Mouse (Mus musculus) cerebellum, postnatal 36 days (tissue): Measurements from ENCODE around the gene Acbd6.

ENCODE experiments used
- DNase-seq, 2 experiments: peaks; one replicate each; pipeline ENCODE4 v3.0.0; 2021 to 2022; ENCODE audit warnings: mixed read lengths in 2 of 2

Acbd6 gene

DNA sequence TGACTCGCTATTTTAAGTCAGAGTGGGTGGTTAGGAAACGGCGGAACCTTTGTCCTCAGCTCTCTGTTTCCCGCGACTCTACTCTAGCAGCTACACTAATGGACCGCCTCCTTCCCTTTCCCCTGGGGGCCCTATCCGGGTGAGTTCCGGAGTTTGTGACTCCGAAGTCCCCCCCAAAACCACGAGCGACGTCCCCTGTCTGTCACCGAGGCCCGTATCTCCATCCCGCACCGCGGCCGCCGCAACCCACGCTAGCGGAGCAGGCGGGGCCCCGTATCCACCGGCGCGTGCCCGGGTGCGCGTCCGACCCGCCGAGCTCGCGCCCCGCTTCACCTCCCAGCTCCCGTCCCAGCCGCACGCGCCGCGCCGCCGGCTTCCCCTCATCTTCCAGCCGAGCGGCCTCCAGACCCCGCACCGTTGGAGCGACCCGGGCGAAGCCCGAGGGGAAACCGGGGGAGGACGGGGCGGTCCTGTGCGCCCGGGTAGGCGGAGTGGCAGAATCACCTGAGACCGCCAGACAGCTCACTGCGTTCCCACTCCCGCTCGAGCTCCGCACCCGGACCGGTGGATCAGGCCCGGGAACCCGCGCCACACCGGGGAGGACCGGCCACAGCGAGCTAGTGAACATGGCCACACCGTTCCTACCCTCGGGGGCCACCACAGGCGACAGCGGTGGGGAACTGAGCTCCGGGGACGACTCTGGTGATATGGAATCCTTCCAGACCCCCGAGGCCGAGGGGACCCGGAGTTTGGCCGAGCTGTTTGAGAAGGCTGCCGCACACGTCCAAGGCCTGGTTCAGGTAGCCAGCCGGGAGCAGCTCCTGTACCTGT is at the start of gene Acbd6:
TSS of gene Acbd6 (plus strand) at position 109 of the 831 bp plus-strand sequence.
- peak; percentile 82 to 83 for DNase-seq

- no peak for DNase-seq
Measured at GRCm38 (mm10) chr1:155510263-155510662, 47.7 kb upstream of the Acbd6 start.

- DNase-seq, result peak; percentile 49 to 60
Measured at GRCm38 (mm10) chr1:155515866-155516265, 42.1 kb upstream of the Acbd6 start.

DNA sequence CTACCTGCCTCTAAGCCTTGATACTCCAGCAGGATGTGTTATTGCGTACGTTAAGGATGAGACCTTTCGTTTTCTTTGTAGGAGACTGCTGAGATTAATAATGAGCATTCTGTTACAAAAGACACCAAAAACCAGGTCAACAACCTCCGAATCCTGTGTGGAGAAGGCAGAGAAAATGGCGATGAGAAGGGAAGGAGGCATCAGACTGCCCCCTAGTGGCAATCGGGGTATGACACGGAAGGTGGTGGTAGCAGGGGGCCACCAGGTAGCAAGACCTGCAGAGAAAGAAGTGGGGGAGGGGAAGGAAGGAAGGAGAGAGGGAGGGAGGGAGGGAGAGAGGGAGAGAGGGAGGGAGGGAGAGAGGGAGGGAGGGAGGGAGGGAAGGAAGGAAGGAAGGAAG is 41.3 kb upstream of the Acbd6 start:
- DNase-seq, result peak; percentile 74

- no peak for DNase-seq
Measured at GRCm38 (mm10) chr1:155517060-155517459, 40.9 kb upstream of the Acbd6 start.

DNA sequence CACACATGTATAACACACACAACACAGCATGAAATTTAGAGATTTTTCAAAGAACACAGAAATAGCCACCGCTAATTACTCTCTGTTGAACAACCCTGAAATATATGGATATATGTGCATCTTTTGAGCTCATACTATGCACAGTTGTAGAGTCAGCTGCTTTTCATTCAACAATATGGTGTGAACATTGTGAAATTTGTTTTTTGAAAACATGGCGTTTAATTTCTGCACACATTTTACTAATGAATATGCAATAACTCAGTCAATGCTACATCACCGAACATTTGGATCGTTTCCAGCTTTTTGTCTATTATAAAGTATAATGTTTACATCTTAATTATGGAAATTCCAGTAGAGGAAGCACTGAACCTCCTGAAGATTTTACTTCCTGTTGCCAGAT is 37.6 kb upstream of the Acbd6 start:
- DNase-seq, result no peak

DNA sequence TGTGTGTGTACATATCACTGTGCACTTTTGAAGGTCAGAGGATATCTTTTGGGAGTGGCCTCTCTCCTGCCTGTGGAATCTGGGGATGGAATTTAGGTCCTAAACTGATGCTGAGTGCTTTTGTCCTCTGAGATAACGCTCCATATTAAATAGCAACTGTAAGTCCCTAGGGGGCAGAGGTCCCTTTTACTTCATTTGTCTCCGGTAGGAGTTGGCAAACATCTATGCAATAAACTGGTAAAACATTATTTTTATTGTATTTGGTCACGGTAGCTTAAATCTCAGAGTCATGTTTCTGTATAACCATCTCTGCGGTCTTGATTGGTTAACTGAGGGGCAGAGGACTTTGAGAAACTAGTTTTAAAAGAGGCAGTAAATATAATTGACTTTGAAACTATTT is 35.4 kb upstream of the Acbd6 start:
- no peak for DNase-seq

DNA sequence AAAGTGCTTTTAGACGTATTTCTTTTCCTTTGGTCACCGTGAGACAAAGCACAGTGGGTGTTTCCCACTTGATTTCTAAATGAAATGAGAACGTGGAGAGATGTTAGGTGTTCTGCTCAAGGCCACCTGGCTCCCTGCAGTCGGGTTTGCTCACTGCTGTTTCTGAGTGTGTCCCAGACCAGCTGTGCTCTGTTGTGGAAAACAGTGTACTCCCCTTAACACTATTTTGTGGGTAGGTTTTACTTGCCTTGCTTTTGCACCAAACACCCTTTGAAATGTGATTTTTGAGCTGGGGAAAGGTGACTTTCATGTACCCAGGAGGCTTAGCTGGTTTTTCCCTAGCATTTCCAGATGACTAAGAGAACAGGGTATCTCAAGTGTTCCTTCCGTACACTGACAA is 31.7 kb upstream of the Acbd6 start:
- no peak for DNase-seq

DNA sequence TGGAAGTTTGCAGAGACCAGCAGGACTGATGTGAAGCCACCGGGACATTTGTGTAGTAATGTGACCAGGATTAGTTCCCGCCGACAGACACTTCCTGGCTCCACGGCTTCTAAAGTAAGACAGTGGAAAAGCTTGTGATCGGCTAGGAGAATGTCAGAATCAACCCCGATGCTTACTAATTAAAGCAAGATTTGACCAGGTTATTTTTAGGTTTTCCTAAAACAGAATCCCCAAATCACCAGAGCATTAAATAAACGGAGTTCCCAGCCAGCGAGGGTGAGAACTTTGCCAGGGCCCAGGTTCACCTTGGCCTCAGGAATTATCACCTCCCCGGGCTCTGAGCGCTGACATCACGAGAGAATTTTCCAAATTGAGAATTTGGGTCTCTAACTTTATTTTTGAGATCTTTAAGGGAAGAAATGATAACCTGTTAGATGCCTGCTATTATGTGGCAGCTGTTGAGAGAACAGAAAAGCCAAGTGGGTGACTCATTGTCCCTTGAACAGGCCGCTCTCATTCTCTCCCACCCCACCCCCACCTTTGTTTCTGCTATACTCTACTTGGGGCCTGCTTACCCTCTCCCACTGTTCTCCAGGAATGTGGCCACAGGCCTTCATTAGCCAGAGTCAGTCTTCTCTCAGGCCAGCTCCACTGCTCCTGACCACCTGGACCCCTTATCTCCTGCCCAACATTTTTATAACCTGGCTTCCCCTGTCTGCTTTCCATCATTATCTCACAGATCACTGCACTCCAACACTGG is 30.7 kb upstream of the Acbd6 start:
- no peak for DNase-seq

GRCm38 (mm10) chr1:155527787-155528158 is 30.1 kb upstream of the Acbd6 start:
- DNase-seq, result no peak

DNA sequence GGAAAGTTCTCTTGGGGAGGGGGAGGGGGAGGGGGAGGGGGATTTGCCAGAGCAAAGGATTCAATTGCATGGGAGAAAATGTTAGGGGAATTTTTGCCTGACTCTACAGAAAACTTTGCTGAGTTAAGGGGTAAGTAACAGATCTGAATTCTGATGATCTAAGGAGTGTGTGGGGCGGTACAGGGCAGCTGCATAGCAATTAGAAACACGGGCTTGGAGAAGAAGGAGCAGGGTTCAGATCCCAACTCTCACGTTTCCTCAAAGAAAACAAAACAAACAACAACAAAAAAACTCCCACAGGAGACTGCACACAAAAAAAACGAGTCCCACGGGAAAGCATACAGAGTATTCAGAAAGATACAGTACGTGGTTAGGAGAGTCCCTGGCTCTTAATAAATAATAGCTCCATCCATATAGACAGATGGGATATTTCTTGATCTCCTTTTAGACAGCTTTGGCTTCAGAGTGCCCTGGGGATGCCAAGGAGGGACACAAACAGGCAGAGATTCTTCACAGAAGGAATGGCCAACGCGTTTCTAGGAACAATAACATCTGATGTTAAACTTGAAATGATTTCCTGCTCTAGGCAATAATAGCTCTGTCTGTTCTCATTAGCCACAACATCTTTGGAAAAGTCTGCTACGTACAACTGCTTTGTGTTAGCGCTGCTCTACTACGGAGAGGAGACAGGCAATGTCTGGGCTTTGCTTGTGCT is 29.4 kb upstream of the Acbd6 start:
- no peak for DNase-seq

DNA sequence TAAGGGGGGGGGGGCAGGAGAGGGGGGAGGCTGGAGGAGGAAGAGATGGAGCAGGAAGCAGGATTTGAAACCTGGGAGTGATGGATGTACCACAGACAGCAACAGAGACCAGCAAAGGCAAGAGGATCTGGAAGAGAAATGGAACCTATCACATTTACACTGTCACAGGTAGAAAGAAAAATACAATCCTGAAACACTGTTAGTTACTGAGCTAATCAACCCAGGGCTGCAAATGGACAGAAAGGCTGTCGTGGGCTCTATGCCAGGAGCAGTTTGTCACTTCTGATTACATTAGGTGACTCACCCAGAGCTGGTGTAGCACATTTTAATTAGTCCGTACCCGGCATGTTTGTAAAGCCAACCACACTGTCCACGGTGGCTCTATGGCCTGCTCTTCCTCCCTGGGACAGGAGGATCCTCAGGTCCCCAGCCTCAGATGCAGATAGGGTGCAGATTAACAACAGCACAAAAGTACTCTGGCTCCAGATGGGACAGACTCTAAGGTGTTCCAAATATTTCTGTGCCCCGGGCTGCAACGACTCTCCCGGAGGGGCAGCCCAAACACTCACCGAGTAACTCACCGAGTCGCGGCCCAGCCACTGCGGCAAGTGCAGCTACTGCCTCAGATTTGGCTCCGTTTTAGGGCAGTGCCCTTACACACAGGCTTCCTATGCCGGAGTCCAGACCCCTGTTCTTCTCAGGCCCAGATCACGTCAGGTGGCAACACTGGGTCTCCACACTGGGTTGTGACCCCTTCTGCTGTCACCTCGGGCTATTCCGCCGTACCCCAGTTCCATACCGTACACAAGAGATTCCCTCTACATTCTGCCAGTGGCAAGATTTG is 28.6 kb upstream of the Acbd6 start:
- peak; percentile 20 to 31 for DNase-seq

GRCm38 (mm10) chr1:155530561-155531457 is 27.1 kb upstream of the Acbd6 start:
- no peak for DNase-seq

- no peak for DNase-seq
Measured at GRCm38 (mm10) chr1:155532396-155532795, 25.5 kb upstream of the Acbd6 start.

- DNase-seq, result no peak
Measured at GRCm38 (mm10) chr1:155532833-155533688, 24.9 kb upstream of the Acbd6 start.

DNA sequence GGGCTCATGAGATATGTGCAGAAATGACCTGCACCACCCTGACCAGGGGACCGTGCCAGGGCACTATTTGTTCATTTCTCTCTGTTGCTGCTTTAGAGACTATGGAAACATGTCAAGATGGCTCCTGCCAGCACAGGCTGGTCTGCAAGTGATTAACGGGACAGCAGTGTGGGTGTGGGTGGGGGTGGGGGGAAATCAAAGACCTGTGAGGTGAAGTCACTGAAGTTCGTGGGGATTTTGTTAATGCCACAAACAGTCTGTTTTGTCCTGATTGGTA is 24.3 kb upstream of the Acbd6 start:
- no peak for DNase-seq

DNA sequence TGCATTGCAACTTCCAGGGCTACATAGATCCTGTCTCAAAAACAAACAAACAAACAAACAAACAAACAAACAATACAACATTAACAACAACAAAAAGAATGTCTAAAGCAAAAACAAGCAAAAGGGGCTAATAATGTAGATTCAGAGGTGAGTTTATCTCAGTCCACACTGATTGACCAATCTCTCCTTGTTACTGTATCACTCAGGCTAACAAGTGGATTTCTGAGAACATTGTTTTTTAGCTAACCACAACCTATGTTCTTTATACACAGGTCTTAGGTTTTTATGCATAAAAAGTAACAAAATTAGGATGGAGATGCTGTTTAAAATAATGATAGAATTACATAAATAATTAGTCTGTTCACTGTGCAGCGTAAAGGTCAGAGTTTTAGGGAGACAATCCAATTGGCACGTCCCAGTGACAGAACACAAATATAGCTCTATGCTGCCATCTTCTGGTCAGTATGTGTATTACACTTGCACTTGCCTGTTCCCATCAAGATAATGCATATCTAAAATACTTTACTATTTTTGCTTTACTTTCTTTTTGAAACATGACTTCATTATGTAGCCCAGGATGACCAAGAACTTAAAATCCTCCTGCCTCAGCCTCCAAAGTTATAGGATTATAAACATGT is 20.8 kb upstream of the Acbd6 start:
- DNase-seq, result peak in 1 of 2 experiments; percentile 66

- DNase-seq, result no peak
Measured at GRCm38 (mm10) chr1:155538006-155538405, 19.9 kb upstream of the Acbd6 start.

DNA sequence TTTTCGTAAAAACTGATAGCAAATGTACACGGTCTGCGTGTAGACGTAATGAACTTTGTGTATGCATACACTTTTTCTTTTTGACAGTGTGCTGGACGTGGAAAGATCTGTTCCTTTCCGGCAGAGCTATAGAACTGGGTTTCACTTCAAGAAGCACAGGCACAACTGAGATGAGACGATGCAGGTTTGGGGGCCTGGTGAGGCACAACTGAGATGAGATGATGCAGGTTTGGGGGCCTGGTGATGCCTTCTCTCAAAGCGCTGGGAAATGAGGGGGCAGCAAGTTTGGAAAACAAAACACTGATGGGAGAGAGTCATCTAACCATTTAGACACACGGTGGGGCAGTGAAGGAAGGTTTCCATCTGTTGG is 293 bp upstream of the Acbd6 start:
- no peak for DNase-seq

DNA sequence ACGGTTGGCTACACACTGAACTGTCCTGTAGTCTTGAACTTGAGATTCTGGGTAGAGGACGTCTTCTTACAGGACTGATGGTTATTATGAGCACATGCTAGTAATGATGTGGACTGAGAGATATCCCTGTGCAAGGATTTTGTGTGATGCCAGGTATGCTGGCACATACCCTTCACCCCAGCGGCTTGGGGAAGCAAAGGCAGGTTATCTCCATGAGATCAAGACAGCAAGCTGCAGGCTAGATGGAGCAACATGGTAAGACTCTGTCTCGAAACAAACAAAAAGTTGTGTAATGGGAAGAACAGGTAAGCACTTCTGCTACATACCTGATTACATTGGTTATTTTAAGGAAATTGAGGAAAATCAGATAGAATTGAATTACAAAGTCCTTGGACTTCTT is 2.1 kb downstream of the Acbd6 start:
- DNase-seq, result no peak
